Mouse (Mus musculus): ENCODE measurements around the gene Cd47.

Gene Cd47

GRCm38 (mm10) chr16:49832339-49832738, 32.0 kb downstream of the Cd47 start:
- DNase-seq (ENCODE audit: low spot score), result no peak

GRCm38 (mm10) chr16:49834130-49834693, 33.9 kb downstream of the Cd47 start:
- no peak for DNase-seq (ENCODE audit: low spot score)

- DNase-seq (ENCODE audit: low spot score), result no peak
Measured at GRCm38 (mm10) chr16:49836634-49837164, 36.4 kb downstream of the Cd47 start.

- no peak for DNase-seq (ENCODE audit: low spot score)
Measured at GRCm38 (mm10) chr16:49838923-49839322, 38.6 kb downstream of the Cd47 start.

- no peak for DNase-seq (ENCODE audit: low spot score)
Measured at GRCm38 (mm10) chr16:49839681-49840535, 39.6 kb downstream of the Cd47 start.

GRCm38 (mm10) chr16:49843723-49844122, 43.4 kb downstream of the Cd47 start:
- no peak for DNase-seq (ENCODE audit: low spot score)

- no peak for DNase-seq (ENCODE audit: low spot score)
Measured at GRCm38 (mm10) chr16:49847224-49848003, 47.1 kb downstream of the Cd47 start.

GRCm38 (mm10) chr16:49848651-49849050, 48.3 kb downstream of the Cd47 start:
- no peak for DNase-seq (ENCODE audit: low spot score)

- no peak for DNase-seq (ENCODE audit: low spot score)
Measured at GRCm38 (mm10) chr16:49852940-49853339, 52.6 kb downstream of the Cd47 start.

- no peak for DNase-seq (ENCODE audit: low spot score)
Measured at GRCm38 (mm10) chr16:49853633-49854032, 53.3 kb downstream of the Cd47 start.

- no peak for DNase-seq (ENCODE audit: low spot score)
Measured at GRCm38 (mm10) chr16:49854194-49854593, 53.9 kb downstream of the Cd47 start.

GRCm38 (mm10) chr16:49854931-49855835, 54.9 kb downstream of the Cd47 start:
- DNase-seq (ENCODE audit: low spot score), result peak; percentile 85

- peak; percentile 56 for DNase-seq (ENCODE audit: low spot score)
Measured at GRCm38 (mm10) chr16:49855836-49856503, 55.6 kb downstream of the Cd47 start.

GRCm38 (mm10) chr16:49856661-49857060, 56.3 kb downstream of the Cd47 start:
- DNase-seq (ENCODE audit: low spot score), result no peak

- no peak for DNase-seq (ENCODE audit: low spot score)
Measured at GRCm38 (mm10) chr16:49857504-49858160, 57.3 kb downstream of the Cd47 start.

- no peak for DNase-seq (ENCODE audit: low spot score)
Measured at GRCm38 (mm10) chr16:49858161-49858906, 58.0 kb downstream of the Cd47 start.

- no peak for DNase-seq (ENCODE audit: low spot score)
Measured at GRCm38 (mm10) chr16:49858907-49859853, 58.8 kb downstream of the Cd47 start.

GRCm38 (mm10) chr16:49861986-49862385, 61.7 kb downstream of the Cd47 start:
- no peak for DNase-seq (ENCODE audit: low spot score)
